Mouse (Mus musculus) embryonic facial prominence, embryonic 10.5 days (tissue): ENCODE measurements around the gene Psg19. TPM values are rescaled to one million over a fixed set of nuclear protein-coding genes. Genes with fewer than 3 reads are reported as not detected.

ENCODE experiments used
- polyA plus RNA-seq: library from polyadenylated mRNA; unstranded; fragments of >200 nt; fragmentation: Nextera tagmentation; extraction: Ambion mirVana; gene quantifications from 2 replicates; pipeline ENCODE4 v1.2.1, GENCODE M21; 2016

Psg19 gene
- polyA plus RNA-seq, 1 experiment from 2014 or later: not detected

Other genes with a start within 250 kb of the Psg19 start
- gene Psg27, start 231.2 kb downstream of the Psg19 start, polyA plus RNA-seq: not detected in 2 replicates
- not detected in 2 replicates for gene Psg23, start 182.0 kb downstream of the Psg19 start, polyA plus RNA-seq
- not detected in 2 replicates for gene Psg21, start 141.8 kb downstream of the Psg19 start, polyA plus RNA-seq
- gene Psg20, start 112.3 kb downstream of the Psg19 start, polyA plus RNA-seq: not detected in 2 replicates
- not detected in 2 replicates for gene Psg22, start 80.4 kb downstream of the Psg19 start, polyA plus RNA-seq
- 0.11 TPM in 1 of 2 replicates, not detected in the other for gene Psg17, start 23.1 kb upstream of the Psg19 start, polyA plus RNA-seq
- not detected in 2 replicates for gene Mill2, start 41.4 kb upstream of the Psg19 start, polyA plus RNA-seq
- 0.69 and 0.70 TPM in 2 replicates for gene Pglyrp1, start 72.8 kb upstream of the Psg19 start, polyA plus RNA-seq
- gene Ccdc61, start 111.9 kb upstream of the Psg19 start, polyA plus RNA-seq: 30.9 and 34.8 TPM in 2 replicates
- gene Nova2, start 127.4 kb upstream of the Psg19 start, polyA plus RNA-seq: 0.98 and 1.5 TPM in 2 replicates
- not detected in 2 replicates for gene Nanos2, start 188.9 kb upstream of the Psg19 start, polyA plus RNA-seq
- gene Mypop, start 192.7 kb upstream of the Psg19 start, polyA plus RNA-seq: 4.0 and 4.1 TPM in 2 replicates
- gene Irf2bp1, start 205.5 kb upstream of the Psg19 start, polyA plus RNA-seq: 25.0 and 25.7 TPM in 2 replicates
- not detected in 2 replicates for gene Foxa3, start 225.0 kb upstream of the Psg19 start, polyA plus RNA-seq
- gene Sympk, start 225.9 kb upstream of the Psg19 start, polyA plus RNA-seq: 43.4 and 45.2 TPM in 2 replicates